15 mouse cellular contexts compared by ENCODE assay signal in the genomic region with DNA sequence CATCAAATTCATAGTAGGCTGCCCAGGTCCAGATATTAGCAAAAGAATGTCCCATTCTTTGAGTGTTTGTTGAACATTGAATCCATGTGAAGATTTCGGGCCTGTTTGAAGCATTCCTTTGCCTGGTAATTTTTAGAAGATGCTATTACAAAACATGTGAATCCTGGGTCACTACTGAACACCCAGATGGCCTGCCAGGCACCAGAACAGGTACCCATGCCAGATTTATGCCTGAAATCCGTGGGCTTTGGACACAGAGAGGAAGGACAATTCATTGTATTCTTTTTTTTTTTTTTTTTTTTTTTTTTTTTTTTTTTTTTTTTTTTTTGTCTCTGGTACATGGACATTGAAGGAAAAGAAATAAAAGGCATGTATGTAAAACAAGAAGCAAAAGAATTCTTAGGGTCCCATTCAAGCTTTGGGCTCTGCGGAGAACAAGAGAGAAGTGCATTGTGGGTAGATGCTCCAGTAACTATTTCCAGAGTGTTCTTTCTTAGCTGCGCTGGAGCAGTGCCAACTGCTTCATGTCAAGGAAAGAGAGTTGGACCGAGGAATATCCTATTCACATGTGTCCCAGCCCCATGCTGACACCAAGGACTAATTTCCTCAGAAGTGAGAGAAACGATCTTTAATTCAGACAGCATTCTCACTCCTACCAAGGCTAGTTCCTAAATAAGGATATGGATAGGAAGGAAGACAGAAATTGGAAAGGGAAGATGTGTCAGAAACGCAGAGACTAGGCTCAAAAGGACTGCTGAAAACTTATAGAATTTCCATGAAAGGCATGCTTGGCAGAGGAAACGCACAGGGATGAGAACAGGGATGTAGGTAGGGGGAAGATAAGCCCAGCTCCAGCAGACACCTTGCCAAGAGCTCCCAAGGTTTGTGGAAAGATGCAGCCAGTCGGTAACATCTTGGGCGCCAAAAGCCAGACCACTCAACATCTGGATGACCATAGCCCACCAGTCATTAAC.
DNase-seq lines count a peak whose midpoint lies in the region; ATAC-seq and TF ChIP-seq lines count a peak whose summit lies in the region.
"Had no signal": no experiment of that assay in that cellular context is flagged by ENCODE, and none has a peak within 500 bp of the region (broad histone marks: within the 10 kb centered on the region; RNA-seq: fewer than 3 reads in every experiment).

No protein-coding gene starts in this region.

- intact Hi-C loops in left cerebral cortex, adult 2 months (cut with DNase I) = no loop called here

- 73% methylated on average over 10 of the region's 10 CpGs for WGBS in embryonic facial prominence, embryonic 14.5 days
- 87% methylated on average over 10 of the region's 10 CpGs for WGBS in embryonic facial prominence, embryonic 10.5 days
- 80% methylated on average over 10 of the region's 10 CpGs for WGBS in lung, embryonic 14.5 days
- WGBS in lung, postnatal 0 days = 73% methylated on average over 10 of the region's 10 CpGs

- TF ChIP-seq EP300 in lung, postnatal 0 days (IDR thresholded peaks at IDR 0.05) = no peak

- no peak overlapping the region for H3K9ac ChIP-seq in embryonic facial prominence, embryonic 14.5 days (ENCODE audit: low read depth, low read length)
- H3K9ac ChIP-seq in lung, embryonic 14.5 days = no peak overlapping the region
- no peak overlapping the region for H3K9ac ChIP-seq in lung, postnatal 0 days (replicated peaks; ENCODE audit: low read depth)
- H3K9ac ChIP-seq: heart, embryonic 15.5 days; limb, embryonic 15.5 days; lung, embryonic 15.5 days had no signal

- ATAC-seq in embryonic facial prominence, embryonic 14.5 days (ENCODE audit: low read depth) = no peak
- ATAC-seq in lung, embryonic 14.5 days (ENCODE audit: insufficient read depth) = no peak
- no peak for ATAC-seq in lung, postnatal 0 days
- ATAC-seq: intestine, postnatal 0 days; Patski had no signal

- no peaks in the 10 kb centered on the region for H3K36me3 ChIP-seq in embryonic facial prominence, embryonic 14.5 days (ENCODE audit: control insufficient read depth, insufficient read depth, low read length)
- H3K36me3 ChIP-seq in embryonic facial prominence, embryonic 10.5 days (replicated peaks) = no peaks in the 10 kb centered on the region
- H3K36me3 ChIP-seq in lung, embryonic 14.5 days (ENCODE audit: insufficient read depth) = no peaks in the 10 kb centered on the region
- no peaks in the 10 kb centered on the region for H3K36me3 ChIP-seq in lung, postnatal 0 days (ENCODE audit: insufficient read depth, low read length)
- H3K36me3 ChIP-seq: heart, embryonic 15.5 days; limb, embryonic 15.5 days; lung, embryonic 15.5 days had no signal

- H3K27me3 ChIP-seq in embryonic facial prominence, embryonic 14.5 days (replicated peaks; ENCODE audit: control insufficient read depth, insufficient read depth, low read length) = no peaks in the 10 kb centered on the region
- no peaks in the 10 kb centered on the region for H3K27me3 ChIP-seq in embryonic facial prominence, embryonic 10.5 days (replicated peaks; ENCODE audit: low read depth, poor library complexity, severe bottlenecking)
- H3K27me3 ChIP-seq in lung, embryonic 14.5 days (ENCODE audit: insufficient read depth, low read length) = no peaks in the 10 kb centered on the region
- no peaks in the 10 kb centered on the region for H3K27me3 ChIP-seq in lung, postnatal 0 days (replicated peaks; ENCODE audit: insufficient read depth, low read length)
- H3K27me3 ChIP-seq: heart, embryonic 15.5 days; limb, embryonic 15.5 days; lung, embryonic 15.5 days; Patski had no signal

- H3K27ac ChIP-seq in embryonic facial prominence, embryonic 14.5 days (replicated peaks; ENCODE audit: low read depth, low read length) = no peak overlapping the region
- no peak overlapping the region for H3K27ac ChIP-seq in embryonic facial prominence, embryonic 10.5 days (replicated peaks)
- H3K27ac ChIP-seq in lung, embryonic 14.5 days (ENCODE audit: low read depth) = no peak overlapping the region
- H3K27ac ChIP-seq in lung, postnatal 0 days (ENCODE audit: low read length) = no peak overlapping the region
- H3K27ac ChIP-seq in left cerebral cortex, adult 2 months = peak overlapping the region; percentile 78
- H3K27ac ChIP-seq: heart, embryonic 15.5 days; limb, embryonic 15.5 days; lung, embryonic 15.5 days had no signal

- no peaks in the 10 kb centered on the region for H3K9me3 ChIP-seq in embryonic facial prominence, embryonic 14.5 days (ENCODE audit: control insufficient read depth, low read length)
- H3K9me3 ChIP-seq in embryonic facial prominence, embryonic 10.5 days = no peaks in the 10 kb centered on the region
- no peaks in the 10 kb centered on the region for H3K9me3 ChIP-seq in lung, embryonic 14.5 days (ENCODE audit: low read depth, low read length)
- H3K9me3 ChIP-seq in lung, postnatal 0 days (ENCODE audit: low read length) = no peaks in the 10 kb centered on the region
- H3K9me3 ChIP-seq: heart, embryonic 15.5 days; limb, embryonic 15.5 days; lung, embryonic 15.5 days had no signal

- no peak overlapping the region for H3K4me2 ChIP-seq in embryonic facial prominence, embryonic 14.5 days (ENCODE audit: low read depth, low read length)
- H3K4me2 ChIP-seq in lung, embryonic 14.5 days = no peak overlapping the region
- H3K4me2 ChIP-seq in lung, postnatal 0 days (replicated peaks; ENCODE audit: low read depth, low read length) = no peak overlapping the region
- H3K4me2 ChIP-seq: heart, embryonic 15.5 days; limb, embryonic 15.5 days; lung, embryonic 15.5 days had no signal

- TF ChIP-seq CTCF in lung, embryonic 14.5 days (IDR thresholded peaks at IDR 0.05; ENCODE audit: low read depth) = no peak
- no peak for TF ChIP-seq CTCF in lung, postnatal 0 days (IDR thresholded peaks at IDR 0.05)
- TF ChIP-seq CTCF in left cerebral cortex, adult 2 months (IDR thresholded peaks at IDR 0.05) = no peak

- DNase-seq in embryonic facial prominence, embryonic 14.5 days (ENCODE audit: low spot score) = peak; percentile 54
- DNase-seq in embryonic facial prominence, embryonic 10.5 days (ENCODE audit: low spot score) = no peak
- DNase-seq in lung, embryonic 14.5 days = peak; percentile 33
- no peak for DNase-seq in lung, postnatal 0 days (ENCODE audit: low spot score)
- no peak for DNase-seq in left cerebral cortex, adult 2 months (ENCODE audit: extremely low spot score in 1 of 2, low spot score in 2 of 2)
- peak; percentile 42 for DNase-seq in right cerebral cortex, postnatal 4 days
- no peak for DNase-seq in heart, adult 8-10 months (ENCODE audit: low spot score)
- DNase-seq in spleen, postnatal 36 days (ENCODE audit: low spot score in 2 of 2) = no peak
- DNase-seq: kidney, postnatal 14 days had no signal

- H3K4me1 ChIP-seq in embryonic facial prominence, embryonic 14.5 days (ENCODE audit: control insufficient read depth, insufficient read depth, low read length) = no peaks in the 10 kb centered on the region
- H3K4me1 ChIP-seq in embryonic facial prominence, embryonic 10.5 days = no peaks in the 10 kb centered on the region
- no peaks in the 10 kb centered on the region for H3K4me1 ChIP-seq in lung, embryonic 14.5 days (ENCODE audit: insufficient read depth)
- H3K4me1 ChIP-seq in lung, postnatal 0 days (ENCODE audit: insufficient read depth, low read depth, low read length) = no peaks in the 10 kb centered on the region
- H3K4me1 ChIP-seq: heart, embryonic 15.5 days; limb, embryonic 15.5 days had no signal

- no peak overlapping the region for H3K4me3 ChIP-seq in embryonic facial prominence, embryonic 14.5 days (ENCODE audit: low read depth, low read length)
- no peak overlapping the region for H3K4me3 ChIP-seq in embryonic facial prominence, embryonic 10.5 days
- H3K4me3 ChIP-seq in lung, embryonic 14.5 days (ENCODE audit: low read depth, low read length) = no peak overlapping the region
- H3K4me3 ChIP-seq in lung, postnatal 0 days (ENCODE audit: low read depth, low read length) = no peak overlapping the region
- no peak overlapping the region for H3K4me3 ChIP-seq in left cerebral cortex, adult 2 months
- H3K4me3 ChIP-seq: erythroblast, embryonic 14.5 days; heart, embryonic 15.5 days; limb, embryonic 15.5 days; lung, embryonic 15.5 days had no signal

Comparison
In these comparisons a context has a peak if more than half of its experiments do, and no peak if none do; other contexts are left out.
1. DNase-seq: peak in embryonic facial prominence, embryonic 14.5 days (single experiment), lung, embryonic 14.5 days (single experiment) and right cerebral cortex, postnatal 4 days (single experiment); none in embryonic facial prominence, embryonic 10.5 days (single experiment), lung, postnatal 0 days (single experiment), left cerebral cortex, adult 2 months (0 of 2), heart, adult 8-10 months (single experiment) and spleen, postnatal 36 days (0 of 2).